ENCODE assay signal across 16 mouse cellular contexts in genomic region chr2:152842741-152843140, GRCm38 (mm10).
"Had no signal": no experiment of that assay in that cellular context is flagged by ENCODE, and none has a peak within 500 bp of the region (broad histone marks: within the 10 kb centered on the region; RNA-seq: fewer than 3 reads in every experiment).

No protein-coding gene starts in this region.

- H3K4me2 ChIP-seq: lung, embryonic 14.5 days; midbrain, embryonic 11.5 days; midbrain, embryonic 13.5 days; midbrain, embryonic 15.5 days; neural tube, embryonic 12.5 days; stomach, embryonic 15.5 days had no signal

- H3K4me3 ChIP-seq: megakaryocyte, embryonic 14.5 days; midbrain, embryonic 13.5 days; midbrain, embryonic 15.5 days; neural tube, embryonic 12.5 days; stomach, embryonic 15.5 days had no signal

- DNase-seq: lung, adult 18-20 months; lung, embryonic 14.5 days; lung, postnatal 10 days; lung, postnatal 4 days; right cerebral cortex, postnatal 25 days; thymus, adult 2 months; thymus, postnatal 14 days; thymus, postnatal 36 days had no signal

- ATAC-seq: midbrain, embryonic 13.5 days; midbrain, embryonic 15.5 days had no signal

- H3K27ac ChIP-seq: liver, embryonic 14.5 days; midbrain, embryonic 13.5 days; midbrain, embryonic 15.5 days; neural tube, embryonic 12.5 days; stomach, embryonic 15.5 days; stomach, postnatal 0 days had no signal

- H3K9ac ChIP-seq: liver, embryonic 14.5 days; lung, embryonic 14.5 days; midbrain, embryonic 13.5 days; midbrain, embryonic 15.5 days; neural tube, embryonic 12.5 days; stomach, embryonic 15.5 days had no signal

- H3K27me3 ChIP-seq: megakaryocyte, embryonic 14.5 days; midbrain, embryonic 13.5 days; midbrain, embryonic 15.5 days; neural tube, embryonic 12.5 days; stomach, embryonic 15.5 days had no signal

- H3K36me3 ChIP-seq: midbrain, embryonic 13.5 days; midbrain, embryonic 15.5 days; neural tube, embryonic 12.5 days; stomach, embryonic 15.5 days had no signal

- H3K4me1 ChIP-seq: midbrain, embryonic 13.5 days; neural tube, embryonic 12.5 days; stomach, embryonic 15.5 days had no signal

- H3K9me3 ChIP-seq: megakaryocyte, embryonic 14.5 days; midbrain, embryonic 13.5 days; midbrain, embryonic 15.5 days; neural tube, embryonic 12.5 days; stomach, embryonic 15.5 days had no signal
